Mouse (Mus musculus): Measurements from ENCODE around the gene Sptb.

DNA sequence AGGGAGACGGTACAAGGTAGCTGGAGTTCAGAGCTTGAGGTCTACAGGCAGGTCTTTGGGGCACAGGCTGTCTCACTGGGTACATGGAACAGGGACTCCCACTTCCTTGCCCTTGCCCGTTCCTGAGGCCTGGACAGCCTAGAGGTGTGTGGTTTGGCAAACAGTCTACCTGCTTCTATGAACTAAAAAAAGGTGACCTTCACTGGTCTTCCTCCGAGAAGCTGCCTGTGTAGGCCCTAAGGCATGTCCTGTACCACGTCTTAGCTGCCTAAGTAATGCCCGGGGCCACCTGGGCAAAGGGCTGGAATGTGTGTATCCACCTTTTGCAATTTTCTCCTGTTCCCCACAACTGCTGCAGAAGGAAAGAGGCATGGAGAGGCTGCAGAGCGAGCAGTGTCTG is 137.0 kb downstream of the Sptb start:
- no peak for TF ChIP-seq POLR2A (IDR thresholded peaks at IDR 0.05; ENCODE audit: borderline replicate concordance, control insufficient read depth, low read depth, low read length)
- TF ChIP-seq CTCF (IDR thresholded peaks at IDR 0.05; ENCODE audit: control insufficient read depth, insufficient read depth, low read length) = no peak
